Mouse (Mus musculus) urinary bladder, adult 18-20 months (tissue): ENCODE measurements around the gene Uckl1.

Experiments
- DNase-seq, 2 experiments: peaks; one replicate each; pipeline ENCODE4 v3.0.0; 2022; ENCODE audit warnings: low spot score in 2 of 2, mixed read lengths in 2 of 2

The Uckl1 gene

DNA sequence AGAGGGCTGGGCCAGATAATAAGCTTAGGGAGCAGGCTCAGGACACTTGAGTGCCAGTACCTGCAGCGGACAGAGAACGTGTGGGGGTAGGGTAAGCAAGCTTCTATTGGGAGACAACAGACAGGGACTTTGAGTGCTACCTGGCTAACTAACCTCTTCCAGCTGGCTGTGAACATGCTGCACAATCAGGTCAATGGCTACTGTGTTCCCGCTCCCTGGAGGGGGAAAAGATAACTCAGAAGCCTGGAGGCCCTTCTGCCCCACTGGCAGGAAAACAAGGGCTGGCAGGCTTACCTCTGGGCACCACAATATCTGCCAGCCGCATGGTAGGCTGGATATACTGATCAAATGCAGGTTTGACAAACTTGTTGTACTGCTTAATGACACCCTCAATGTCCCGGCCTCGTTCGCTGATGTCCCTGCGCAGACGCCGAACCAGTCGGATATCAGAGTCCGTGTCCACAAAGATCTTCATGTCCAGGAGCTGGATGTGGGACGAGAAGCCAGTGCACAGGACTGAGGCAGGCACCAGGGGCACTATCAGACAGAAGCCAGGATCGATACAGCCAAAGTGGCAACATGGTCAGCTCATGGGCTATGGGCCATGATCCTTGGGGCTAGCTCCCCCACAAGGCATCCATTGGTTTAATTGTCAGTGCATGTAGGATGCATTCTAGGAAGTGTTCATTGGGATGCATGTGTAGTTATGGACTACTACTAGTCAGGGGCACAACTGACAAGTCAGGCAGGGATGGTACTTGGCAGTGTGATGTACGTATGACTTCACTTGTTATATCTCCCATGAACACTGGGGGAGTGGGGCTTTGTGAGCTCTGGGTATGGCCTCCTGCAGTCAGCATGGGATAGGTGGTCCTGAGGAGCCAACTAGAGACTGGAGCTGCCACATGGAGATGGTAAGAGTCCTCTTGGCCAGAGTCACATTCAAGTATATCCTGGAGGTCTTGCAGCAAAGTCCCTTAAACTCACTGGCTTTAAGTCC is 11.5 kb downstream of the Uckl1 start:
- DNase-seq = no peak

DNA sequence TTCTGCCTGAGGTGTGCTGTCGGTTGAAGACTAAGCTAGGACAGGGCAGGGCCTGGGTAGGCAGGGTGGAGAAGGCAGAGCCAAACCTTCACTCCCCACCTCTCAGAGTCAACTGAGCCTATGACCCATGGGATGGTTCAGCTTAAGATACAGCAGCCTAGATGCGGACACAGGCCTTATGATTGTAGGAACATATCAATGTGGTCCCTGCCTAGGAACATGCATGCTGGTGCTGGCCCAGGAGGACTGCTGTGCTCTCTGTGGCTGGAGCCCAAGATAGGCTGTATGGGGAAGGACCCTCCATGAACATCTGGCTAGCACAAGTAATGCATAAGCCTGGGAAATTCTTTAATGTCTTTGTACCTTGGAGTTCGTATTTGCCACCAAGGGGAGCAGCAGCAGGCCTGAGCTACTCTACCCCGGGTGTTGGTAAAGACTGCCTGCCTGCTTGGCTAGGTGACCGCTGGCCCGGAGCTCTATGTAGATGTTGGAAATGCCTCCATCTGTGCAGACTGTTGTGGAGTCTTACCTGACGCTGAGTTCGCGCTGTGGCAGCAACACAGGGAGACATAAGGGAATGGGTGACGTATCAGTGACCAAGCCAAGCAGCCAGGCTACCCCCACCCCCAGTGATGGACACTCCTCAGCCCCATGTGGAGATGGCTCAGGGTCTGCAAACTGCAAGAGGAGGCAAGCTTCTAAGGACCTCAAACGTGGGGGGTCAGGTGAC is 12.6 kb downstream of the Uckl1 start:
- no peak for DNase-seq

DNA sequence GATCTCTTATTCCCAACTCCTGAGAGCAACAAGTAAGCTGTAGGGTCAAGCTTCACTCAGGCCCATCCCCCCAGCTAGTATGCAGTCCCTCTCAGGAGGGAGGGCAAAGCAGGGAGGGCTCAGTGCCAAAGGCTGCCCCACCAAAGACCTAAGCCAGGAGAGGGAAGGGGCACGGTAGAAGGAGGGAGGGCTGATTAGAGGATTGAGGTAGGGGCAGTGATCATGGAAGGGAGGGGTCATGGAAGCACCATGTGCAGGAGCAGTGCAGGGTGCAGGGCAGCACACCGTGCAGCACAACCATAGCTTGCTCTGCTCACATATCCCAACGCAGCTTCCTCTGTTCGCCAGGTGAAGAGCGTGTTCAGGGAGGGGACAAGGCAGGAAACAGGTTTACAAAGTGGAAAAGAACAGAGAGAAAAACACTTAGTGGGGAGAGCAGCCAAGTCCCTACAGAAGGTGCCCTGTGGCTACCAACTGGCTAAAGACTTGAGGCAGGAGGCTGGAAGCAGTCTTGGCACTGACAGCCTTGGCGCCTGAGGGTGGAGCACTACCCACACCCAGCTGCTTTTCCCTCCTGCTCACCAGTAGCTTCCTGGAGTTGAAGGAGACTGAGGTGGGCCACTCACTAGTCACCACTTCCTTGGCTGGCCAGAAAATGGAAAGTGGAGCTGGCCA is 13.6 kb downstream of the Uckl1 start:
- DNase-seq = no peak

DNA sequence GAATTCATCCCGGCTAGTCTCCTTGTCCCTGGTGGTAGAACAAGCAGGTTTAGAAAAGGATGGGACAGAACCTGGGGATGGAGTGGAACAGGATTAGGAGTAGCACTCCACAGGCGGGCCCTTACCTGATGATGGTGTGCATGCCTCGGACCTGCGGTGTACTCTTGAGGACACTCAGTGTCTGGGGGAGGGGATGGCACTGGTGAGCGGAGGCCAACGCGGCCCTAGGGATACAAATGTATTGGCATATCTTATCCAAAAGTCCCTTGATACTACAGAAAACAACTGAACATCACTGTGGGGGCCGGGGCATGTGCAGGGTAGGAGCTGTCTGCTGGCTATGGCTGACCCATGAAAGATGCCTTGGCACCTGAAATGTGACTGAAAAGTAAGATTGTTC is 14.3 kb downstream of the Uckl1 start:
- DNase-seq = no peak

DNA sequence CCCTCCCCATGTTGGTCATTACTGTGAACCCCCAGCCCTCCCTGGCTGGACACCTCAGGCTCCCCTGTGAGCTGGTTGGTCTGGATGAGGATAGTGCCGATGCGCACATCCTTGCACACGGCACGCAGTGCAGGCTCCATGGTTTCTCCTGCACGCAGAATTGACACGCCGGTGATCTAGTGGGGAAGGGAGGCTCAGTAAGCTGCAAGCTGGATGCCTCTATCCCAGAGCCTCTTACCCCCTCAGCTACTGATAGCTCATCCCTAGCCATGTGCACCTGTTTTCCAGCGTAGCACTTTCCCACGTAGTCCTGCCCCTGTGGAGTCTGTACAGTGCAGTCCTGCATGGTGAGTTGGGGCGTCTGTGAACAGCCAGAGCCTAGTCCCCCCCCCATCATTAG is 14.8 kb downstream of the Uckl1 start:
- no peak for DNase-seq

GRCm38 (mm10) chr2:181568272-181569008 is 16.3 kb downstream of the Uckl1 start:
- DNase-seq = no peak

GRCm38 (mm10) chr2:181567338-181567737 is 17.4 kb downstream of the Uckl1 start:
- no peak for DNase-seq

DNA sequence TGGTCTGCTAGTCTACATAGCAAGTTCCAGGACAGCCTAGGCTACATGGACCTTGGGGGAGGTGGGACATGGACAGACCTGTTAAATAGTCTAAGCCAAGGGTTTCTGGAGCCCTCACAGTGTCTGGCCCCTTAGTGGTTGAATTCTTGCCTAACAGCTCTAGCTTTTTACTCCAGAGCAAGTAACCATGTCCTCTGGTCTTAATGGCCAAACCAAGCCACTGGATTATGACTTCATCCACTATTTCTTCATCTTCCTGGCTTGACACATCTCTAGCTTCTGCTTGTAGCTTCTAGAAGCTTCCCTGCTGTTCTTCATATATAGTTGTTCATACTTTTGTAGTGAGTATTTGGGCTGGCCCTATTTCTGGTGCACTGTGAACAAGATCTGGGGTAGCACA is 30.9 kb downstream of the Uckl1 start:
- no peak for DNase-seq

- DNase-seq = no peak
Measured at GRCm38 (mm10) chr2:181550233-181550632, 34.5 kb downstream of the Uckl1 start.

DNA sequence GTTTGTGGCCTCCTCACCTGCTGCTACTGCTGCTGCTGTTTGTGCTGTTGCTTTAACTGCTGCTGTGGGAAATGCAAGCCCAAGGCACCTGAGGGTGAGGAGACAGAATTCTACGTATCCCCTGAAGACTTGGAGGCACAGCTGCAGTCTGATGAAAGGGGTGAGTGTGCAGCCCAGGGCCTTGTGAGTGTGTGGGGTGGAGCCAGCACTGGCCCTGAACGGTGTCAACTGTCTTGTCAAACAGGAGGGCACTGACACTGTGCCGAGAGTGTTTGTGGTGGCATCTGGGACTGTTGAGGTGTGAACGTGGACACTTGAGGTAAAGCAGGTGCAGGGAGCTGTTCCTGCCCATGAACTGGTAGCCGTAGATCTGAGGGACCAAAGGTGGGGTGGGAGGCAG is 36.0 kb downstream of the Uckl1 start:
- no peak for DNase-seq

- DNase-seq = no peak
Measured at GRCm38 (mm10) chr2:181548227-181548626, 36.5 kb downstream of the Uckl1 start.

GRCm38 (mm10) chr2:181546142-181546541 is 38.5 kb downstream of the Uckl1 start:
- DNase-seq = no peak

GRCm38 (mm10) chr2:181541761-181542380 is 42.8 kb downstream of the Uckl1 start:
- no peak for DNase-seq

GRCm38 (mm10) chr2:181537444-181538047 is 47.1 kb downstream of the Uckl1 start:
- no peak for DNase-seq

- no peak for DNase-seq
Measured at GRCm38 (mm10) chr2:181536410-181536809, 48.3 kb downstream of the Uckl1 start.

DNA sequence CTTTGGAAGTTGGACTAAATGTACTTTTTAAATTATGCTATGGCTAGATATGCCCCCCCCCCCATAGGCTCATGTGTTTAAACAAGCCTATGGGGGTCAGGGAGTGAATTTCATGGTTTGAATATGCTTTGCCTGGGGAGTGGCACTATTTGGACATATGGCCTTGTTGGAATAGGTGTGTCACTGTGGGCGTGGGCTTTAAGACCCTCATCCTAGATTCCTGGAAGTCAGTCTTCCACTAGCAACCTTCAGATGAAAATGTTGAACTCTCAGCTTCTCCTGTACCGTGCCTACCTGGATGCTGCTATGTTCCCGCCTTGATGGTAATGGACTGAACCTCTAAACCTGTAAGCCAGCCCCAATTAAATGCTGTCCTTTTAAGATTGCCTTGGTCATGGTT is 52.1 kb downstream of the Uckl1 start:
- no peak for DNase-seq

- no peak for DNase-seq
Measured at GRCm38 (mm10) chr2:181529076-181529475, 55.6 kb downstream of the Uckl1 start.

DNA sequence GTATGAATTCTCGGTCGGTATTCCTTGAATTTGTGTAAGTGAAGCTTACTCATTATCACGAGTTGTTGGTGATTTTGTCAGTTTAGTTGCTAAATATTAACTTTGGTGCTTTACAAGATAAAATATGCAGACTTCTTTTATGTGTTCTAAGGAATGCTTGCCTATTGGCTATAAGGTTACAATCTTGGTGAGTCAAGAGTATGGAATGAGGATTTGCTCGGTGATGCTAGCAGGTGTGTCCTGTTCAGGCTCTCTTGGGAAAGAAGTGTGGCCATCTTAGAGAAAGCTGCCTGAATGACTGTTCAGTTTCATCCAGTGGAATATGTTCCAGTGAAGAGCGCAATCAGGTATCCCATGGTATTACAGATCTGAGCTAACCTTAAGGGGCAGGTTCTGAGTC is 59.2 kb downstream of the Uckl1 start:
- no peak for DNase-seq

- DNase-seq = no peak
Measured at GRCm38 (mm10) chr2:181522811-181523210, 61.9 kb downstream of the Uckl1 start.

- DNase-seq = no peak
Measured at GRCm38 (mm10) chr2:181521491-181521890, 63.2 kb downstream of the Uckl1 start.

GRCm38 (mm10) chr2:181520936-181521227 is 63.8 kb downstream of the Uckl1 start:
- no peak for DNase-seq
